Mouse (Mus musculus) urinary bladder, postnatal 4 days (tissue): ENCODE results near the gene Zfp697.
A peak's percentile ranks its signal among the peaks of the same experiment; 100 is the strongest.

Experiments
- DNase-seq, 2 experiments: peaks; one replicate each; pipeline ENCODE4 v3.0.0; 2021 to 2022; ENCODE audit warnings: low spot score in 2 of 2

Zfp697 gene

GRCm38 (mm10) chr3:98382246-98382939, at the start of gene Zfp697:
TSS of gene Zfp697 (plus strand) at chr3:98382461.
- DNase-seq, result peak; percentile 54 to 71

- no peak for DNase-seq
Measured at GRCm38 (mm10) chr3:98334010-98334409, 48.3 kb upstream of the Zfp697 start.

DNA sequence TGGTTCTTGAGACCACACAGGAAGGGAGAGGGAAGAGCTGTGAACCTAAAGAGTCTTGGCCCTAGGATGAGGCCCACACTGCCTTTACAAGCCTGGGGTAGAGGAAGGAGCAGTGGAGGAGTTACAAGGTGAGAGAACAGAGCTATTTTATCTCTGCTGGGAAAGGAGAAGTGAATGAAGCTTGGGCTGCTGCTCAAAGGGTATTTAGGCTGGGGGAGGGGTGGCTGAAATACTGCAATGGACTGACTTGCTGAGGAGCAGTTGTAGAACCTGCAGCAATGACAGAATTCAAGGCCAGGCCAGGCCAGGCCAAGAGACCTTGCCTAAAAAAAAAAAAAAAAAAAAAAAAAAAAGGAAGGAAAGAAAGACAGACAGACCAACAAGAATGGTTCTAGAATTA, 46.9 kb upstream of the Zfp697 start:
- DNase-seq, result no peak

GRCm38 (mm10) chr3:98335886-98336285, 46.4 kb upstream of the Zfp697 start:
- no peak for DNase-seq

- DNase-seq, result no peak
Measured at GRCm38 (mm10) chr3:98336661-98337654, 45.3 kb upstream of the Zfp697 start.

DNA sequence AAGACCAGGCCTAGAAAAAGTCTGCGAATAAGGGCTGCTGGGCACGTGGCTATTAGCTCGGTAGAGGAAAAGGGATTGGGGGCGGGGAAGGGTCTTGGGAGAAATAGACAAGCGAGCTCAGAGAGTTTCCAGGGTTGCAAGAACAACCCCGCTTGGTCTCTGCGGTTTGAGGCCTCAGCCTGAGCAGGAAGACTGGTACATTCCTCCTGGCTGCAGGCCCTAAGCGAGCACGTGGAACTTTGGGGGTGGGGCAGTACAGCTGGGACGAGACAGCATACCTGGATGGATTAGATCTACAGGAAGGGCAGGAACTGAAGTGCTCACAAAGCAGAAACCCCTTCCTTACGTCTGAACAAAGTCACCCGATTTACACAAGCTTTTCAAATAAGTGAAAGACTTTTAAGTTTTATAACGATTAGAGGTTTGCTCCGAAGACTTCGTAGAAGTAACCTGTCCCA, 43.6 kb upstream of the Zfp697 start:
- peak in 1 of 2 experiments; percentile 42 for DNase-seq

GRCm38 (mm10) chr3:98339097-98339705, 43.1 kb upstream of the Zfp697 start:
- peak; percentile 56 to 63 for DNase-seq

DNA sequence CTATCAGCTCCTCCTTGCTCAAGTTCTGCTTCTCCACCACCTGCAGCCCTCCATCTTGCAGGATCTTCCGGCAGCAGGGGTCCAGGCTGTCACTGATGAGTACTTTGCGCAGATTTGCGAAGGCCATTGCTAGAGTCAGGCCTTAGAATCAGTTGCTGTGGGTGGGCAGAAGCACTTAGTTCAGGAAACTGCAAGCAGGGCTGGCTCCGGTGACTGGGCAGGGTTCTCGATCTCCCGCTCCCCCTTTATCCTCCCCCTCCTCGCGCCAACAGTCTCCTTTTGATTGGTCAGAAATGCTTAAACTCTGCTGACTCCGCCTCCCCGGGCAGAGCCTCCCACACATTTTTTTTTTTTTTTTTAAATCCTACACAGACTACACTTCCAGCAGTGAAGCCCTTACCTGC, 42.6 kb upstream of the Zfp697 start, which contains the start of gene Phgdh:
Phgdh (minus strand) TSS at position 285 of the 404 bp plus-strand sequence.
- peak; percentile 62 to 73 for DNase-seq

DNA sequence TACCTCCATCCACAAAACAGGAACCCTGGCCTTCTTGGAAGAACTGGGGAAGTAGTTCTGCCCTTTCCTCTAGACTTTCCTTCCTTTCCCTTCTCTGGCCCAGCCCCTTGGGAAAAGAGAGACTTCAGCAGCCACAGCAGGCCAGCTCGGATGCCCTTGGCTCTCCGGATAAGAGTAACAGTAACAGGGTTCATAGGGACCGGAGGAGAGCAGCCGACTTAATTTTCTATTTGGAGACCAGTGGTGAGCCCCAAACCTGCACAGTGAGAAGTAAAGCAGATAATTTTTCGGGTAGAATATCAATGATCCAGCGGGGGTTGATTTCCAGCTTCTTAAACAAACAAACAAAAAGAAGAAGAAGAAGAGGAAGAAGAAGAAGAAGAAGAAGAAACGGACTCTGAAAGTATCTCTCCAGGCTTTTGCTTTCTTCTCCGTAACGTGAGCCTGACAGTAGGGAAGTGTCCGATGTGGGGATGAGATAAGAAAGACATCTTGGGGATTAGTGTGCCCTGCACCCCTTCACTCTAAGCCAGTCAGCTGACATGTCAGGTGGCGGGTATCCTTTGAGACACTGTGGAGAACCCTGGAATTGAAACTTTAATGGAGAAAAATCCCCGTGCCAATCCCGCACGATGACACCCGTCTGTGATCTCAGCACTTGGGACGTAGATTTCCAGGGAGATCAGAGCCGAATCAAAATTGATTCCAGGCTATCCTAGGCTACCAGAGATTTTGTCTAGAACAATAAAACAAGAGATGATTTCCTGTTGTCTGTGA, 41.3 kb upstream of the Zfp697 start:
- DNase-seq, result no peak

- no peak for DNase-seq
Measured at GRCm38 (mm10) chr3:98343235-98343634, 39.0 kb upstream of the Zfp697 start.

- DNase-seq, result no peak
Measured at GRCm38 (mm10) chr3:98348106-98348505, 34.2 kb upstream of the Zfp697 start.

GRCm38 (mm10) chr3:98348705-98349104, 33.6 kb upstream of the Zfp697 start:
- DNase-seq, result no peak

- DNase-seq, result peak in 1 of 2 experiments; percentile 76
Measured at GRCm38 (mm10) chr3:98353892-98354291, 28.4 kb upstream of the Zfp697 start.

DNA sequence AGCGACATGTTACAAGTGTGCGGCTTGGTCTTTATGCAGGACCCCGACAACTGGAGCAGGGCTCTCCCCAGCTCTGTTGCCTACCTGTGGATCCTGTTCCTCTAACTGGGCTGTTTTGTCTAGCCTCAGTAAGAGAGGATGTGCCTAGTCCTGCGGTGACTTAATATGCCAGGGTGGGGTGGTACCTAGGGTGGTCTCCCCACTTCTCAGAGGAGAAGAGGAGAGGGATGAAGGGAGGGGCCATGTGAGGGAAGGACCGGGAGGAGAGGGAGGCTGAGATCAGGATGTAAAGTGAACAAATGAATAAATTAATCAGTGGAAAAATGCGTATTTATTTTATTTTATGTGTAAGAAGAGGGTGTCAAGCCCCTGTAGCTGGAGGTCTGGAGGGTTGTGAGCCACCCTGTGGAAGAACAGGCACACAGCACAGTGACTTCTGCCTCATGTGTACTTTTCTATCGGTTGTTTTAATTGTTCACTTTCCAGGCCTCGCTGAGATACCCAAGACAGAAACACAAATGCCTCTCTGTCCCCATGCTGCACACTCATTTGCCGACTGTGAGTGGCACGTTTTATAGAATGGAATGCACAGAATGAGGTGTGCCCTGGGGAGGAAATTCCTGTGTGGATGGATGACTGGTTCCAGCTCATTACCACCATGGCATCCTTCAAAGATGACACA, 26.8 kb upstream of the Zfp697 start:
- no peak for DNase-seq

GRCm38 (mm10) chr3:98356026-98356365, 26.3 kb upstream of the Zfp697 start:
- no peak for DNase-seq

GRCm38 (mm10) chr3:98356632-98357370, 25.5 kb upstream of the Zfp697 start:
- DNase-seq, result no peak

GRCm38 (mm10) chr3:98362753-98363152, 19.5 kb upstream of the Zfp697 start:
- no peak for DNase-seq

DNA sequence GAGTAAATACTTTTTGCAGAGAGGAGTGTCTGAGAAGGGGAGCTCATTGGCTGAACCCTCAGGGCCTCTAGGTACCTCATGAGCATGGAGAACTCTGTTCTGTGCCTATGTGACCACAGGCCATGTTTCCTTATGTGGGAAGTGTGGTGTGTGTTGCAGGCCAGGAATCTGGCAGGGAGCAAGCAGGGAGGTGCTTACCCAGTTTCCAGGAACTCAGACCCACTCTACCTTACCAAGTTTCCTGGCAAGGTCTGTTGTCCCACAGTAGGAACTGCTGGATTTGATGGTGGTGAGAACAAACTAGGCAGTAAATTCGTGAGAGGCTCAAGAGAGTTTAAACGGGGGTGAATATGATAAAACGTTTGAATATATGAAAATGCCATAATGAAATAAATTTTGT, 16.2 kb upstream of the Zfp697 start:
- DNase-seq, result no peak

DNA sequence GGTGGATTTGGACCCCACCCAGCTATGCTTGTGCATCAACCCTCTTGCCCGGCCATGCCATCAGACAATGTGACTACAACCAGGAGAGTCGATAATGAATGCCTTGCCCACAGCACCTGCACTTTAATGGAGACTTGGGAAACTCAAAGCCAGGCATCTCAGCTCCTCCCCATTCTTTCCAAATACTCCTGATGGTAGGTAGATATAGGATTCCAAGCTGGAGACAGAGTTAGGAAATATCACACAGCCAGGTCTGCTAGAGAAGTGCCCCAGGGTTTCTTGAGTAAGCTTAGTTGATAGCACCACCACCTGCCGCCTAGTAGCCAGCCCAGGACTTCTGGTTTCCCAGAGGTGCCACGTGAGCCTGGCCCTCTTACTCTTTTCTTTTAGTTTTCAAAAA, 15.4 kb upstream of the Zfp697 start:
- DNase-seq, result no peak

GRCm38 (mm10) chr3:98368283-98368682, 14.0 kb upstream of the Zfp697 start:
- no peak for DNase-seq
